Mouse (Mus musculus) brown adipose tissue, adult 24 weeks (tissue): Measurements from ENCODE around the gene Tmem135. TPM values are rescaled to one million over a fixed set of nuclear protein-coding genes. Genes with fewer than 3 reads are reported as not detected.

ENCODE experiments used
- H3K27ac ChIP-seq: fragments of 200-500 bp; replicated peaks from 2 replicates; pipeline ENCODE4 v1.5.1; 2012; ENCODE audit warnings: low read depth, mild to moderate bottlenecking, low read length
- H3K4me1 ChIP-seq: fragments of 200-500 bp; 2 replicates; pipeline ENCODE4 v1.6.1; 2012; ENCODE audit warnings: low read length, mixed read lengths; ENCODE audit not compliant: control insufficient read depth, insufficient read depth, insufficient read length
- H3K4me3 ChIP-seq: fragments of 200-500 bp; 2 replicates; pipeline ENCODE4 v1.5.1; 2012; ENCODE audit warnings: low read depth, mild to moderate bottlenecking, low read length, moderate library complexity; ENCODE audit not compliant: insufficient read depth
- polyA plus RNA-seq: library from polyadenylated mRNA; stranded (reverse); fragments of >200 nt; gene quantifications from 2 replicates; pipeline ENCODE4 v1.2.4, GENCODE M21; 2012; ENCODE audit not compliant: missing spikeins, insufficient read depth, insufficient read length

Tmem135 gene
- polyA plus RNA-seq, 1 experiment: 134 TPM

DNA sequence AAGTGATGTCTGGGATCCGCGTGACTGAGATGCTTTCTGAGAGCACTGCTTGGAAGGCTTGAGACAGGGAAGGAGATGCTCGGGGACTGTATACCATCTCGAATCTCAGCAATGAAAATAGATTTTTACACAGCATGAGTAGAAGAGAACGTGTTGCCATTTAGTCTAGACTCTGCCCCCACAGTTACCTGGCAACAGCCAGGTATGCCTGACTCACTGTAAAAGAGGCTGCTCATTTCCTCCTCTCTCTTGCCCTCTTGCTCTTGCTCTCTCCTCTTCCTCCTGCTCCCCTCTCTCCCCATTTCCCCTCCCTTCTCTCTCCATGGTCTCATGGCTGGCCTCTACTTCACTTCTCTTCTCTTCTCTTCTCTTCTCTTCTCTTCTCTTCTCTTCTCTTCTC is 20.6 kb upstream of the Tmem135 start:
- Histone ChIP-seq H3K27ac (no peak overlapping the region), H3K4me1 (peaks cover 5% of the 10 kb centered on the region; the same call in 1 of the 2 replicates), H3K4me3 (no peak overlapping the region)

DNA sequence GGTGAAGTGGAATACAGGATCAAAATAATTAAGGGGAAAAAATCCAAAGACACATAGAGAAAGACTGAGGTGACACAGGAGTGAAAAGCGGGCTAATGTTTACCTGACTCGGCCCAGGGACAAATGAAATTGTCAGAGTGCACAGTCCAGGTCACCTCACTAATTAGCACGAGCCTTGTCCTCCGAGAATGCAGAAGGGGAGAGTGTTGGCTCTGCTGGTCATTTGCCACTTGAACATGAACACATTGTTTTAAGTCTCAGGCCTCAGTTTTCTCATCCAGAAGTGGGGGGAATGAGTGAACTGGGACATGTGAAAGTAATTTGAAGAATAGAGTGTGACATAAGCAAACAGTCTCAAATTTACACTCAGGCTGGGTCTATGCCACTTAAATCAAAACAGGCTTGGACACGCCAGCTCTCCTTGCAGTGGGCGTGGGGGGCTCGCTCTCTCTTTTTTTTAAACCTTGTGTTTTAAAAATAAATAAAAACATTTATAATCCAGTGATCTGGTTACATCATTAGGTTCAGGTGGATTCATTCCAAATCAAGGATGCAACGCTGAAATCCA is 19.8 kb upstream of the Tmem135 start:
- Histone ChIP-seq H3K4me3 (no peak overlapping the region), H3K4me1 (peaks cover 5% of the 10 kb centered on the region), H3K27ac (no peak overlapping the region)

DNA sequence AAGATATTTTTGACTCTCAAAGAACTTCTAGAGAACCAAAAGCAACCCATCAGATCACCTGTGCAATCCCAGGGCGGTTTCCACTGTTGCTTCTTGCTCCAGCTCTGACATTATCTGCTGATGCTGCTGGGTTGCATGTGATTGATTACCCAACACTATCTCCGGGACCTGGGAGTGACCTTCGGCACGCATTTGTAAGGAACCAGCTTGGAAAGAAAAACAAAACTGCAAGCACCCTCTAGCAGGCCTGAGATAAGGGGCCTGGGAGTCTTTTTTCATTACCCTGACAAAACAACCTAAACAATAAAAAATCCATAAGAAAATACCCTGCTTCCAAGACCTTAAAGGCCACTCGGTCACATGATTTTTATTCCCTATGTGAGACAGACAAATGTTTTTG is 19.2 kb upstream of the Tmem135 start:
- Histone ChIP-seq H3K27ac (no peak overlapping the region), H3K4me1 (peaks cover 6% of the 10 kb centered on the region), H3K4me3 (no peak overlapping the region)

- Histone ChIP-seq H3K4me1 (peaks cover 8% of the 10 kb centered on the region), H3K27ac (no peak overlapping the region), H3K4me3 (no peak overlapping the region)
These were observed 18.6 kb upstream of the Tmem135 start for GRCm38 (mm10) chr7:89422650-89423049.

- H3K4me1 ChIP-seq: peaks cover 8% of the 10 kb centered on the region
- no peak overlapping the region for H3K4me3 ChIP-seq
- H3K27ac ChIP-seq: no peak overlapping the region
These were observed 17.3 kb upstream of the Tmem135 start for GRCm38 (mm10) chr7:89421294-89421693.

- Histone ChIP-seq H3K4me1 (peaks cover 8% of the 10 kb centered on the region), H3K27ac (no peak overlapping the region), H3K4me3 (no peak overlapping the region)
These were observed 15.1 kb upstream of the Tmem135 start for GRCm38 (mm10) chr7:89418917-89419679.

GRCm38 (mm10) chr7:89418127-89418653 is 14.2 kb upstream of the Tmem135 start:
- H3K27ac ChIP-seq: peak overlapping the region; percentile 67
- H3K4me3 ChIP-seq: no peak overlapping the region

DNA sequence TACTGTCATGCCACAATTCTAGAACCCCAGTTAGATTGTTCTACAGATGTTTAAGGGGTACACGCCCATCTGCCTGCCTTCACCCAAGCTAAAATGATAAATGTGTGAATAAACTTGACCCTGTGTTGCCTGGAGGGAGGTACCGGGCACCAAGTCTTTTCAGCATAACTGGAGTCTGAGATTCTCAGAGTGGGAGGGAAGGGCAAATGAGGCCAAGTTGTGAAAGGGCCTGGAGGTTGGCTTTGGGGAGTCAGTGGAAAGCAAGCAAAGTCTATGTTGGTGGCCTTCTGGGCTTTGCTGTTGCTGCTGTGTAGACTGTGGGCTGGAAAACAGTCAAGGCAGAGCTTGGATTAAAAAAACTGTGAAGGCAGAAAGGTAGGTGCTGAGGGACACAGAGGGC is 13.7 kb upstream of the Tmem135 start:
- peaks cover 8% of the 10 kb centered on the region for H3K4me1 ChIP-seq
- H3K27ac ChIP-seq: peak overlapping the region; percentile 67; the same call in 1 of the 2 replicates
- no peak overlapping the region for H3K4me3 ChIP-seq

More at GRCm38 (mm10) chr7:89418127-89418653, 14.2 kb upstream of the Tmem135 start:
- peaks cover 10% of the 10 kb centered on the region for H3K4me1 ChIP-seq

GRCm38 (mm10) chr7:89416027-89416426 is 12.0 kb upstream of the Tmem135 start:
- H3K27ac ChIP-seq: peak overlapping the region; percentile 66
- peaks cover 24% of the 10 kb centered on the region for H3K4me1 ChIP-seq
- H3K4me3 ChIP-seq: no peak overlapping the region

DNA sequence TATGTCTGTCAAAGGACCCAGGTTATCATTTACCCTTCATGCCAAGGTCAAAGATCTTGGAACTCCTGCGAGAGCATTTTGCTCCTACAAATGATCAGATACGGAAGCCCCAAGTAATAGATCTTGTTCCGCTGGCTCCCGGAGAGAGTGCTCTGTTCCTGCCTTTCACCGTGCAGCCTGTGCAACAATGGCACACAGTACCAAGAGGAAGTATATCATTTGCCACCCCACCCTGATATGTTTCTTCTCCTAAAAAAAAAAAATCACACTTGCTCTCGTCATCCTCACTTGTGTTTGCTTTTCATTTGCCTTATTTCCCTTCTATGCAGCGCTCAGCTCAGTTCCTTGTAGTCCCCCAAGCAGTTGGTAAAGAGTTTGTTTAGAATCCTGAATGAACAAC is 8.1 kb upstream of the Tmem135 start:
- H3K4me1 ChIP-seq: peaks cover 41% of the 10 kb centered on the region
- H3K4me3 ChIP-seq: peak overlapping the region; percentile 9; the same call in 1 of the 2 replicates
- peak overlapping the region; percentile 74 for H3K27ac ChIP-seq

- Histone ChIP-seq H3K4me3 (peak overlapping the region; percentile 20; the same call in 1 of the 2 replicates), H3K27ac (peak overlapping the region; percentile 74), H3K4me1 (peaks cover 37% of the 10 kb centered on the region)
These were observed 7.3 kb upstream of the Tmem135 start for GRCm38 (mm10) chr7:89411346-89411745.

GRCm38 (mm10) chr7:89410294-89410693 is 6.3 kb upstream of the Tmem135 start:
- peak overlapping the region; percentile 74 for H3K27ac ChIP-seq
- H3K4me3 ChIP-seq: peak overlapping the region; percentile 40
- H3K4me1 ChIP-seq: peaks cover 37% of the 10 kb centered on the region

DNA sequence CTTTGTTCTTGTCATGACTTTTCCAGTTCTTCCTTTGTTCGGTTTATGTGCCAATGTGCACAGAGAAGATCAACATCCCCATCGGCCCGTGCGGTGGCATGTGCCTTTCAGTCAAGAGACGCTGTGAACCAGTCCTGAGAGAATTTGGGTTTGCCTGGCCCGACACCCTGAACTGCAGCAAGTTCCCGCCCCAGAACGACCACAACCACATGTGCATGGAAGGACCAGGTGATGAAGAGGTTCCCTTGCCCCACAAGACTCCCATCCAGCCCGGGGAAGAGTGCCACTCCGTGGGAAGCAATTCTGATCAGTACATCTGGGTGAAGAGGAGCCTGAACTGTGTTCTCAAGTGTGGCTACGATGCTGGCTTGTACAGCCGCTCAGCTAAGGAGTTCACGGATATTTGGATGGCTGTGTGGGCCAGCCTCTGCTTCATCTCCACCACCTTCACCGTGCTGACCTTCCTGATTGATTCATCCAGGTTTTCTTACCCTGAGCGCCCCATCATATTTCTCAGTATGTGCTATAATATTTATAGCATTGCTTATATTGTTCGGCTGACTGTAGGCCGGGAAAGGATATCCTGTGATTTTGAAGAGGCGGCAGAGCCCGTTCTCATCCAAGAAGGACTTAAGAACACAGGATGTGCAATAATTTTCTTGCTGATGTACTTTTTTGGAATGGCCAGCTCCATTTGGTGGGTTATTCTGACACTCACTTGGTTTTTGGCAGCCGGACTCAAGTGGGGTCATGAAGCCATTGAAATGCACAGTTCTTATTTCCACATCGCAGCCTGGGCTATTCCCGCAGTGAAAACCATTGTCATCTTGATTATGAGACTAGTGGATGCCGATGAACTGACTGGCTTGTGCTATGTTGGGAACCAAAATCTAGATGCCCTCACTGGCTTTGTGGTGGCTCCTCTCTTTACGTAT is 3.3 kb upstream of the Tmem135 start:
- peaks cover 33% of the 10 kb centered on the region for H3K4me1 ChIP-seq
- H3K27ac ChIP-seq: peak overlapping the region; percentile 99
- H3K4me3 ChIP-seq: peak overlapping the region; percentile 76

DNA sequence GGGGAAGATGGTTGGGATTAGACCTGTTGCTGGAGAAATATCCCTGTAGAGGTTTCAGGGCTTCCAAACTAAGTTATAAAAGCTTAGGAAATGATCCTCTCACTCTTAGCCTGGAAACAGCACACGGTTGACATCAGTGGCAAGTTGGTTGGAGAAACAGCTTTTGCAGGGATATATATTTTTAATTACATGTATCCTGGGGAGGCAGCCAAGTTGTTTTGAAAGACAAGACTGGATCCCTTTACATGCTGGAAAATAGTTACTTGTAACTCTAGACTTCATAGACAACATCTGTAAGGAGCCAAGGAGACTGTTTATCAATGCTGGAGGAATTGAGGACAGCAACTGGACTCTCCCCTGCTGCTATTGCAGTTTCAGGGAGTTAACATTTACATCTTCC is 2.0 kb upstream of the Tmem135 start:
- peak overlapping the region; percentile 71 for H3K4me3 ChIP-seq
- peaks cover 24% of the 10 kb centered on the region for H3K4me1 ChIP-seq
- peak overlapping the region; percentile 94 for H3K27ac ChIP-seq
